Mouse (Mus musculus): ENCODE data around the gene Tmem151b. TPM values are rescaled to one million over a fixed set of nuclear protein-coding genes. Genes with fewer than 3 reads are reported as not detected.

The Tmem151b gene
- polyA plus RNA-seq, 1 experiment from 2014 or later = 0.47 TPM

DNA sequence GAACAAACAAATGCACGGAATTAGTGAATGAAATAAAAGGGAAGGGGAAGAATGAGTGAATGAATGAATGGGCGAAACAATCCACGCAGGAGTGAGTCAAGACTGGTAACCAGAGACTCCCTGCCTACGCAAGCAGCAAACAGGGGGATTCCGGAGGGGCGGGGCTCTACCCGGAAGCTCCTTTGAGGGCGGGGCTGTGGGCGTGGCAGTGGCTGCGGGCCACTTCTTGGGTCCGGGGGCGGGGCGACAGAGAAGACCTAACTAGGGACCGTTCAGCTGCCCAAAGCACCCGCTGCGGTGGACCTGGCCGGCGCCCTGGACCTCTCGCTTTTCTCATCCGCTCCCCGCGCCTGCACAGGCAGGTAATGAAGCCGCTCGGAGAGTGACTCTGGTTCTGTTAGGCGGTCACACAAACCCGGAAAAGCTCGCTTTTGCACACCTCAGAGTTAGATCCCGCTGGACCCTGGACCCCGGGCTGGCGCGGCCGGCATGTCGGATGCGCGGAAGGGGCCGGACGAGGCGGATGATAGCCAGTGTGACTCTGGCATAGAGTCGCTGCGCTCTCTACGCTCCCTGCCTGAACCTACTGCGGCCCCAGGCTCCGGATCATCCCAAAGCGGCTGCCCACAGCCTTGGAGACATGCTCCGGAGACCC lies 6.1 kb upstream of the Tmem151b start, which contains the start of gene Nfkbie:
Gene Nfkbie, plus strand, starts transcription at position 252 of the 655 bp plus-strand sequence.
- WGBS = under 1% methylated on average over 45 of the region's 45 CpGs
- Histone ChIP-seq H3K36me3 (ENCODE audit: control insufficient read depth, insufficient read depth, low read length) (no peaks in the 10 kb centered on the region), H3K4me1 (ENCODE audit: control insufficient read depth in 2 of 2, insufficient read depth in 2 of 2, low read length in 2 of 2) (peaks cover 6 to 11% of the 10 kb centered on the region in 2 experiments), H3K27ac (replicated peaks in 1 of 2; ENCODE audit: control insufficient read depth in 1 of 2, insufficient read depth in 1 of 2, low read depth in 2 of 2, low read length in 2 of 2) (0 out of 4 replicates have a peak within 1 kb of the TSS, but pooled peaks of 1 of the 2 experiments have one; percentile 19), H3K4me2 (ENCODE audit: low read length) (peak within 1 kb of the TSS; percentile 98), H3K4me3 (ENCODE audit: control insufficient read depth in 1 of 2, insufficient read depth in 1 of 2, low read depth in 1 of 2, low read length in 2 of 2) (peak within 1 kb of the TSS; percentile 66 to 69), H3K9ac (ENCODE audit: low read length) (peak within 1 kb of the TSS; percentile 79), H3K27me3 (ENCODE audit: control insufficient read depth, insufficient read depth, low read length) (peaks cover 27% of the 10 kb centered on the region), H3K9me3 (ENCODE audit: control insufficient read depth, low read length) (no peaks in the 10 kb centered on the region)
- peak; percentile 70 for ATAC-seq (ENCODE audit: insufficient number of reproducible peaks, insufficient read depth, low FRiP score, low read depth)

DNA sequence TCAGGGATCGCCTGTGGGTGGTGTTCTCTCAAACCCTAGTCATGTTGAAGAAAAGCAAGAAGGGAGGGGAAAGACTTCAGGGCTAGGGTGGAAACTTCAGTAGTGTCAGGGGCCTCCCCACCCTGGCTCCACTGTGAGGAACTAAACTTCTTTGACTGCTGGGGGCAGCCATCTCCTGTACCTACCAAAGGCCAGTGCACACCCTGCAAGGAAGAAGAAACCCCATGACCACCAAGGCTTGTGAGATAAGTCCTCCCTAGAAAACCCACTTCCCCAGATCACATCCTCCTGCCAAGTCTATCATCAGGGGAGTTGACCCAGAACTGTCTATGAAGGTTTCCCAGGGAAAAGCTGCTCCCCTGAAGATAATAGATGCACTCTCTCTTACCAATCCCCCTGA lies 4.9 kb upstream of the Tmem151b start:
- Histone ChIP-seq H3K9ac (ENCODE audit: low read length) (no peak overlapping the region), H3K4me3 (ENCODE audit: control insufficient read depth in 1 of 2, insufficient read depth in 1 of 2, low read depth in 1 of 2, low read length in 2 of 2) (no peak overlapping the region), H3K9me3 (ENCODE audit: control insufficient read depth, low read length) (no peaks in the 10 kb centered on the region), H3K36me3 (ENCODE audit: control insufficient read depth, insufficient read depth, low read length) (no peaks in the 10 kb centered on the region), H3K27me3 (ENCODE audit: control insufficient read depth, insufficient read depth, low read length) (peaks cover 32% of the 10 kb centered on the region), H3K4me1 (ENCODE audit: control insufficient read depth in 2 of 2, insufficient read depth in 2 of 2, low read length in 2 of 2) (peaks cover 6 to 23% of the 10 kb centered on the region in 2 experiments), H3K4me2 (ENCODE audit: low read length) (no peak overlapping the region), H3K27ac (replicated peaks in 1 of 2; ENCODE audit: control insufficient read depth in 1 of 2, insufficient read depth in 1 of 2, low read depth in 2 of 2, low read length in 2 of 2) (no peak overlapping the region)
- no peak for ATAC-seq (ENCODE audit: insufficient number of reproducible peaks, insufficient read depth, low FRiP score, low read depth)
- WGBS = 22% methylated on average over 1 of the region's 1 CpGs

- WGBS = 76% methylated on average over 3 of the region's 3 CpGs
- Histone ChIP-seq H3K4me3 (ENCODE audit: control insufficient read depth in 1 of 2, insufficient read depth in 1 of 2, low read depth in 1 of 2, low read length in 2 of 2) (no peak overlapping the region), H3K9ac (ENCODE audit: low read length) (no peak overlapping the region), H3K9me3 (ENCODE audit: control insufficient read depth, low read length) (no peaks in the 10 kb centered on the region), H3K36me3 (ENCODE audit: control insufficient read depth, insufficient read depth, low read length) (no peaks in the 10 kb centered on the region), H3K27me3 (ENCODE audit: control insufficient read depth, insufficient read depth, low read length) (peaks cover 45% of the 10 kb centered on the region), H3K27ac (replicated peaks in 1 of 2; ENCODE audit: control insufficient read depth in 1 of 2, insufficient read depth in 1 of 2, low read depth in 2 of 2, low read length in 2 of 2) (no peak overlapping the region), H3K4me1 (ENCODE audit: control insufficient read depth in 2 of 2, insufficient read depth in 2 of 2, low read length in 2 of 2) (peaks cover 6 to 25% of the 10 kb centered on the region in 2 experiments), H3K4me2 (ENCODE audit: low read length) (no peak overlapping the region)
- no peak for ATAC-seq (ENCODE audit: insufficient number of reproducible peaks, insufficient read depth, low FRiP score, low read depth)
Measured at GRCm38 (mm10) chr17:45553065-45553464, 3.6 kb upstream of the Tmem151b start.

- H3K36me3 ChIP-seq (ENCODE audit: control insufficient read depth, insufficient read depth, low read length) = no peaks in the 10 kb centered on the region
- no peak overlapping the region for H3K27ac ChIP-seq (replicated peaks in 1 of 2; ENCODE audit: control insufficient read depth in 1 of 2, insufficient read depth in 1 of 2, low read depth in 2 of 2, low read length in 2 of 2)
- H3K4me3 ChIP-seq (ENCODE audit: control insufficient read depth in 1 of 2, insufficient read depth in 1 of 2, low read depth in 1 of 2, low read length in 2 of 2) = no peak overlapping the region
- H3K9ac ChIP-seq (ENCODE audit: low read length) = no peak overlapping the region
- peaks cover 53% of the 10 kb centered on the region for H3K27me3 ChIP-seq (ENCODE audit: control insufficient read depth, insufficient read depth, low read length)
- H3K9me3 ChIP-seq (ENCODE audit: control insufficient read depth, low read length) = no peaks in the 10 kb centered on the region
- peaks cover 6 to 25% of the 10 kb centered on the region in 2 experiments for H3K4me1 ChIP-seq (ENCODE audit: control insufficient read depth in 2 of 2, insufficient read depth in 2 of 2, low read length in 2 of 2)
- no peak for ATAC-seq (ENCODE audit: insufficient number of reproducible peaks, insufficient read depth, low FRiP score, low read depth)
- 2% methylated on average over 8 of the region's 8 CpGs for WGBS
- no peak overlapping the region for H3K4me2 ChIP-seq (ENCODE audit: low read length)
Measured at GRCm38 (mm10) chr17:45551816-45552451, 2.5 kb upstream of the Tmem151b start.

DNA sequence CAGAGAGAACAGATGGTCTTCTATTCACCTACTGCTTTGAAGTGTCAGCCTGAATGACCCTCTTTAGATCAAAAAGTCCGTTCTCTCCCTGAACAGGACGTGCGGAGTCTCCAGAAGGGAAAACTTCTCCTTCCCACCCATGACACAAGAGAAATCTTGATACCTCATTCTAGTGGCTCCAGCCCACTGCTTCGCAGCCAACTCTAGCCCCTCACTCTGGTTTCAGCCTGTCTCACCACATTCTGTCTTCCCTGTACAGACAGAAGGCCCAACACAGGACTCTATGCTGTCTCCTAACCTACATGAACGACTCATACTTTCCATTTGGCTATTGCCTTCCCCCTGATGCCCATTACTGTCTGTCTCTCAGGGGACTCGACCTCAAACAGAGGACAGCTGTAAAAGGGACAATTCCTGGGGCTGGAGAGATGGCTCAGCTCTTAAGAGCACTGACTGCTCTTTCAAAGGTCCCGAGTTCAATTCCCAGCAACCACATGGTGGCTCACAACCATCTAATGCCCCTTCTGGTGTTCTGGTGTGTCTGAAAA lies 1.8 kb upstream of the Tmem151b start:
- Histone ChIP-seq H3K4me1 (ENCODE audit: control insufficient read depth in 2 of 2, insufficient read depth in 2 of 2, low read length in 2 of 2) (peaks cover 6 to 25% of the 10 kb centered on the region in 2 experiments), H3K27me3 (ENCODE audit: control insufficient read depth, insufficient read depth, low read length) (peaks cover 53% of the 10 kb centered on the region)

GRCm38 (mm10) chr17:45550253-45550652 lies 776 bp upstream of the Tmem151b start:
- Histone ChIP-seq H3K4me1 (ENCODE audit: control insufficient read depth in 2 of 2, insufficient read depth in 2 of 2, low read length in 2 of 2) (peaks cover 3 to 26% of the 10 kb centered on the region in 2 experiments), H3K9me3 (ENCODE audit: control insufficient read depth, low read length) (no peaks in the 10 kb centered on the region), H3K9ac (ENCODE audit: low read length) (no peak overlapping the region; the same call in 1 of the 2 replicates), H3K27ac (replicated peaks in 1 of 2; ENCODE audit: control insufficient read depth in 1 of 2, insufficient read depth in 1 of 2, low read depth in 2 of 2, low read length in 2 of 2) (no peak overlapping the region), H3K4me2 (ENCODE audit: low read length) (peak overlapping the region; percentile 98), H3K27me3 (ENCODE audit: control insufficient read depth, insufficient read depth, low read length) (peaks cover 64% of the 10 kb centered on the region), H3K4me3 (ENCODE audit: control insufficient read depth in 1 of 2, insufficient read depth in 1 of 2, low read depth in 1 of 2, low read length in 2 of 2) (0 out of 4 replicates have a peak overlapping the region, but pooled peaks of 1 of the 2 experiments have one; percentile 66), H3K36me3 (ENCODE audit: control insufficient read depth, insufficient read depth, low read length) (no peaks in the 10 kb centered on the region)
- no peak for ATAC-seq (ENCODE audit: insufficient number of reproducible peaks, insufficient read depth, low FRiP score, low read depth)
- WGBS = 36% methylated on average over 5 of the region's 5 CpGs

More for the DNA sequence above, 1.8 kb upstream of the Tmem151b start:
- 64% methylated on average over 7 of the region's 7 CpGs for WGBS
- H3K4me2 ChIP-seq (ENCODE audit: low read length) = no peak overlapping the region
- H3K36me3 ChIP-seq (ENCODE audit: control insufficient read depth, insufficient read depth, low read length) = no peaks in the 10 kb centered on the region
- no peak overlapping the region for H3K9ac ChIP-seq (ENCODE audit: low read length)
- H3K27ac ChIP-seq (replicated peaks in 1 of 2; ENCODE audit: control insufficient read depth in 1 of 2, insufficient read depth in 1 of 2, low read depth in 2 of 2, low read length in 2 of 2) = no peak overlapping the region
- no peaks in the 10 kb centered on the region for H3K9me3 ChIP-seq (ENCODE audit: control insufficient read depth, low read length)
- no peak for ATAC-seq (ENCODE audit: insufficient number of reproducible peaks, insufficient read depth, low FRiP score, low read depth)
- no peak overlapping the region for H3K4me3 ChIP-seq (ENCODE audit: control insufficient read depth in 1 of 2, insufficient read depth in 1 of 2, low read depth in 1 of 2, low read length in 2 of 2)

- WGBS = 3% methylated on average over 55 of the region's 68 CpGs
Measured at GRCm38 (mm10) chr17:45548541-45549512, 650 bp downstream of the Tmem151b start.

More at GRCm38 (mm10) chr17:45548541-45549512, 650 bp downstream of the Tmem151b start:
- Histone ChIP-seq H3K4me2 (ENCODE audit: low read length) (peak overlapping the region; percentile 98), H3K27me3 (ENCODE audit: control insufficient read depth, insufficient read depth, low read length) (peaks cover 73% of the 10 kb centered on the region), H3K36me3 (ENCODE audit: control insufficient read depth, insufficient read depth, low read length) (no peaks in the 10 kb centered on the region), H3K9me3 (ENCODE audit: control insufficient read depth, low read length) (no peaks in the 10 kb centered on the region), H3K9ac (ENCODE audit: low read length) (peak overlapping the region; percentile 76), H3K4me3 (ENCODE audit: control insufficient read depth in 1 of 2, insufficient read depth in 1 of 2, low read depth in 1 of 2, low read length in 2 of 2) (peak overlapping the region; percentile 50 to 66), H3K27ac (replicated peaks in 1 of 2; ENCODE audit: control insufficient read depth in 1 of 2, insufficient read depth in 1 of 2, low read depth in 2 of 2, low read length in 2 of 2) (no peak overlapping the region), H3K4me1 (ENCODE audit: control insufficient read depth in 2 of 2, insufficient read depth in 2 of 2, low read length in 2 of 2) (peaks cover 3 to 30% of the 10 kb centered on the region in 2 experiments)
- ATAC-seq (ENCODE audit: insufficient number of reproducible peaks, insufficient read depth, low FRiP score, low read depth) = no peak

Data from heart, embryonic 14.5 days (tissue).